ENCODE assay signal across 16 mouse cellular contexts in the genomic region with DNA sequence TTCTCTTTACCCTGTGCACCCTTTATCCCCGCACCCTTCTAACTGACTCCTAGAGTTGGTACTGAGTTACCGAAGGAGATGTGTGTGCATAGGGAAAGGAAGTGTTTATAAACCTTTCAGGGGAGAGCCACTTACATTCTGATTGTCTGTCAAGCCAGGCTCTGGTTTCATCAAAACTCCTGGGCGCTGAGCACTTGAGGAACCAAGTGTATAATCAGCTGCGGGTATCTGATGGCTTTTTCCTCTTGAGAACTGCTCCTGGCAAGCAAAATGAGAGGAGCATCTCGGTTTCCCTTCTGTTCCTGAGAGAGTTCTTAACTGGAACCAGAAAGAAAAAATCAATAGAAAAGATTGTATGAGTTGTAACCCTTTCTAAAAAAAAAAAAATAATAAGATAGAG.
"Had no signal": no experiment of that assay in that cellular context is flagged by ENCODE, and none has a peak within 500 bp of the region (broad histone marks: within the 10 kb centered on the region; RNA-seq: fewer than 3 reads in every experiment).

No protein-coding gene starts in this region.

- H3K4me2 ChIP-seq: intestine, embryonic 15.5 days; midbrain, embryonic 13.5 days; neural tube, embryonic 12.5 days; stomach, embryonic 15.5 days had no signal

- H3K4me3 ChIP-seq: intestine, embryonic 15.5 days; layer of hippocampus, adult 2 months; midbrain, embryonic 13.5 days; neural tube, embryonic 12.5 days; stomach, embryonic 15.5 days had no signal

- ATAC-seq: intestine, embryonic 15.5 days; liver, postnatal 0 days; midbrain, embryonic 13.5 days had no signal

- H3K9me3 ChIP-seq: intestine, embryonic 15.5 days; midbrain, embryonic 13.5 days; neural tube, embryonic 12.5 days; stomach, embryonic 15.5 days had no signal

- H3K9ac ChIP-seq: intestine, embryonic 15.5 days; liver, postnatal 0 days; midbrain, embryonic 13.5 days; neural tube, embryonic 12.5 days; stomach, embryonic 15.5 days had no signal

- H3K36me3 ChIP-seq: stomach, embryonic 15.5 days had no signal

- H3K27ac ChIP-seq: intestine, embryonic 15.5 days; layer of hippocampus, adult 2 months; midbrain, embryonic 13.5 days; neural tube, embryonic 12.5 days; stomach, embryonic 15.5 days had no signal

- H3K27me3 ChIP-seq: intestine, embryonic 15.5 days; midbrain, embryonic 13.5 days; neural tube, embryonic 12.5 days; stomach, embryonic 15.5 days had no signal

- DNase-seq: kidney, adult 18-20 months; kidney, postnatal 10 days; kidney, postnatal 4 days; left cerebral cortex, postnatal 4 days; liver, postnatal 0 days; lung, postnatal 14 days; retina, postnatal 1 day; right cerebral cortex, postnatal 4 days; spleen, adult 18-20 months; thymus, adult 2 months; thymus, postnatal 25 days had no signal
